Mouse (Mus musculus): ENCODE measurements around the gene Gabpb1.

Gene Gabpb1

GRCm38 (mm10) chr2:126676122-126676515 lies at the start of gene Gabpb1:
Gene Gabpb1 (minus strand): TSS chr2:126676337.
- DNase-seq (ENCODE audit: low read depth, low spot score) = no peak

GRCm38 (mm10) chr2:126712950-126713349 lies 36.8 kb upstream of the Gabpb1 start:
- DNase-seq (ENCODE audit: low read depth, low spot score) = no peak

- DNase-seq (ENCODE audit: low read depth, low spot score) = no peak
Measured at GRCm38 (mm10) chr2:126712526-126712925, 36.4 kb upstream of the Gabpb1 start.

- peak; percentile 26 for DNase-seq (ENCODE audit: low read depth, low spot score)
Measured at GRCm38 (mm10) chr2:126708361-126708760, 32.2 kb upstream of the Gabpb1 start.

- no peak for DNase-seq (ENCODE audit: low read depth, low spot score)
Measured at GRCm38 (mm10) chr2:126707438-126707779, 31.3 kb upstream of the Gabpb1 start.

GRCm38 (mm10) chr2:126706759-126707437 lies 30.8 kb upstream of the Gabpb1 start, which contains the start of gene Usp8:
Gene Usp8 (plus strand): TSS chr2:126707328.
- peak; percentile 96 for DNase-seq (ENCODE audit: low read depth, low spot score)

- no peak for DNase-seq (ENCODE audit: low read depth, low spot score)
Measured at GRCm38 (mm10) chr2:126695285-126695684, 19.1 kb upstream of the Gabpb1 start.

GRCm38 (mm10) chr2:126691290-126691689 lies 15.2 kb upstream of the Gabpb1 start:
- no peak for DNase-seq (ENCODE audit: low read depth, low spot score)

- DNase-seq (ENCODE audit: low read depth, low spot score) = no peak
Measured at GRCm38 (mm10) chr2:126682937-126683336, 6.8 kb upstream of the Gabpb1 start.

GRCm38 (mm10) chr2:126682333-126682732 lies 6.2 kb upstream of the Gabpb1 start:
- no peak for DNase-seq (ENCODE audit: low read depth, low spot score)

GRCm38 (mm10) chr2:126677366-126677765 lies 1.2 kb upstream of the Gabpb1 start:
- DNase-seq (ENCODE audit: low read depth, low spot score) = no peak

- peak; percentile 95 for DNase-seq (ENCODE audit: low read depth, low spot score)
Measured at GRCm38 (mm10) chr2:126675169-126676121, 692 bp downstream of the Gabpb1 start.

- DNase-seq (ENCODE audit: low read depth, low spot score) = peak; percentile 74
Measured at GRCm38 (mm10) chr2:126674441-126675168, 1.5 kb downstream of the Gabpb1 start.

GRCm38 (mm10) chr2:126673317-126674242 lies 2.6 kb downstream of the Gabpb1 start:
- peak; percentile 72 for DNase-seq (ENCODE audit: low read depth, low spot score)

- DNase-seq (ENCODE audit: low read depth, low spot score) = no peak
Measured at GRCm38 (mm10) chr2:126668621-126669252, 7.4 kb downstream of the Gabpb1 start.

GRCm38 (mm10) chr2:126665984-126666383 lies 10.2 kb downstream of the Gabpb1 start:
- DNase-seq (ENCODE audit: low read depth, low spot score) = peak; percentile 61

GRCm38 (mm10) chr2:126663481-126663880 lies 12.7 kb downstream of the Gabpb1 start:
- DNase-seq (ENCODE audit: low read depth, low spot score) = peak; percentile 83

GRCm38 (mm10) chr2:126652929-126653328 lies 23.2 kb downstream of the Gabpb1 start:
- no peak for DNase-seq (ENCODE audit: low read depth, low spot score)

- DNase-seq (ENCODE audit: low read depth, low spot score) = no peak
Measured at GRCm38 (mm10) chr2:126647762-126648161, 28.4 kb downstream of the Gabpb1 start.

- no peak for DNase-seq (ENCODE audit: low read depth, low spot score)
Measured at GRCm38 (mm10) chr2:126646461-126646860, 29.7 kb downstream of the Gabpb1 start.
